Mouse (Mus musculus) ovary, postnatal 10 days (tissue): ENCODE results near the gene Ivl.

ENCODE experiments used
- DNase-seq: peaks from one replicate; pipeline ENCODE4 v3.0.0; 2022; ENCODE audit warnings: low spot score

Gene Ivl

GRCm38 (mm10) chr3:92573449-92574041 lies at the start of gene Ivl:
Ivl (minus strand) TSS chr3:92573735.
- no peak for DNase-seq

GRCm38 (mm10) chr3:92621560-92621959 lies 48.0 kb upstream of the Ivl start, which contains the start of gene Lce6a:
Lce6a (minus strand) TSS chr3:92621660.
- no peak for DNase-seq

- no peak for DNase-seq
These were observed 36.3 kb upstream of the Ivl start for GRCm38 (mm10) chr3:92609804-92610203.

- DNase-seq: no peak
These were observed 33.9 kb upstream of the Ivl start, which contains the start of gene 2210017I01Rik for GRCm38 (mm10) chr3:92607392-92607791. 2210017I01Rik (minus strand) TSS chr3:92607492.

GRCm38 (mm10) chr3:92602169-92602568 lies 28.6 kb upstream of the Ivl start:
- no peak for DNase-seq

GRCm38 (mm10) chr3:92600456-92600855 lies 26.9 kb upstream of the Ivl start:
- DNase-seq: no peak

GRCm38 (mm10) chr3:92599973-92600372 lies 26.4 kb upstream of the Ivl start:
- DNase-seq: no peak

- no peak for DNase-seq
These were observed 24.9 kb upstream of the Ivl start for GRCm38 (mm10) chr3:92598429-92598828.

GRCm38 (mm10) chr3:92588858-92589257 lies 15.3 kb upstream of the Ivl start, which contains the start of gene Smcp:
Smcp (minus strand) TSS chr3:92588997.
- DNase-seq: no peak

- no peak for DNase-seq
These were observed 13.7 kb upstream of the Ivl start for GRCm38 (mm10) chr3:92587190-92587589.

- no peak for DNase-seq
These were observed 11.5 kb upstream of the Ivl start for GRCm38 (mm10) chr3:92585055-92585454.

- DNase-seq: no peak
These were observed 9.8 kb upstream of the Ivl start for GRCm38 (mm10) chr3:92583164-92583826.

- DNase-seq: no peak
These were observed 6.0 kb upstream of the Ivl start for GRCm38 (mm10) chr3:92579508-92579907.

GRCm38 (mm10) chr3:92578652-92579413 lies 5.3 kb upstream of the Ivl start:
- no peak for DNase-seq

GRCm38 (mm10) chr3:92572514-92573155 lies 900 bp downstream of the Ivl start:
- DNase-seq: no peak

GRCm38 (mm10) chr3:92568752-92569151 lies 4.8 kb downstream of the Ivl start:
- DNase-seq: no peak

- no peak for DNase-seq
These were observed 8.1 kb downstream of the Ivl start for GRCm38 (mm10) chr3:92565418-92565817.

GRCm38 (mm10) chr3:92534411-92534810 lies 39.1 kb downstream of the Ivl start, which contains the start of gene 2310046K23Rik:
2310046K23Rik (minus strand) TSS chr3:92534511.
- DNase-seq: no peak
